Mouse (Mus musculus) limb, embryonic 15.5 days (tissue): ENCODE data around the gene Mvb12b. TPM values are rescaled to one million over a fixed set of nuclear protein-coding genes. Genes with fewer than 3 reads are reported as not detected.

ENCODE experiments used
- ATAC-seq: fragments of 200-750 bp; cut with Nextera tagmentation; 2 replicates; pipeline ENCODE4 v1.8.0; 2017; ENCODE audit warnings: low read depth, moderate TSS enrichment; ENCODE audit not compliant: insufficient number of reproducible peaks, low FRiP score, low TSS enrichment
- H3K27ac ChIP-seq: fragments of 300-500 bp; sonication (generic); 2 replicates; pipeline ENCODE4 v1.5.1; 2015; ENCODE audit warnings: moderate library complexity, mild to moderate bottlenecking, inconsistent platforms
- H3K27me3 ChIP-seq: fragments of 300-500 bp; sonication (generic); 2 replicates; pipeline ENCODE4 v1.6.1; 2015; ENCODE audit warnings: inconsistent platforms
- H3K36me3 ChIP-seq: fragments of 300-500 bp; sonication (generic); 2 replicates; pipeline ENCODE4 v1.6.1; 2015; ENCODE audit warnings: inconsistent platforms
- H3K4me1 ChIP-seq: fragments of 300-500 bp; sonication (generic); 2 replicates; pipeline ENCODE4 v1.6.1; 2015; ENCODE audit warnings: inconsistent platforms
- H3K4me2 ChIP-seq: fragments of 300-500 bp; sonication (generic); 2 replicates; pipeline ENCODE4 v1.6.1; 2015; ENCODE audit warnings: mild to moderate bottlenecking, inconsistent platforms
- H3K4me3 ChIP-seq: fragments of 300-500 bp; sonication (generic); 2 replicates; pipeline ENCODE4 v1.5.1; 2015; ENCODE audit warnings: mild to moderate bottlenecking, inconsistent platforms
- H3K9ac ChIP-seq: fragments of 300-500 bp; sonication (generic); 2 replicates; pipeline ENCODE4 v1.6.1; 2015; ENCODE audit warnings: inconsistent platforms
- H3K9me3 ChIP-seq: fragments of 300-500 bp; sonication (generic); 2 replicates; pipeline ENCODE4 v1.6.1; 2016; ENCODE audit warnings: inconsistent platforms
- WGBS: fragments of 180-500 bp; shearing (Covaris S2); methylation state at CpG from one replicate; pipeline ENCODE4 v1.1.7; 2015; 5-methylcytosine and 5-hydroxymethylcytosine counted together
- polyA plus RNA-seq: library from polyadenylated mRNA; unstranded; fragments of >200 nt; fragmentation: Nextera tagmentation; extraction: Ambion mirVana; gene quantifications from 2 replicates; pipeline ENCODE4 v1.2.1, GENCODE M21; 2015

Gene Mvb12b
- polyA plus RNA-seq, 1 experiment from 2014 or later = 18.2 TPM

DNA sequence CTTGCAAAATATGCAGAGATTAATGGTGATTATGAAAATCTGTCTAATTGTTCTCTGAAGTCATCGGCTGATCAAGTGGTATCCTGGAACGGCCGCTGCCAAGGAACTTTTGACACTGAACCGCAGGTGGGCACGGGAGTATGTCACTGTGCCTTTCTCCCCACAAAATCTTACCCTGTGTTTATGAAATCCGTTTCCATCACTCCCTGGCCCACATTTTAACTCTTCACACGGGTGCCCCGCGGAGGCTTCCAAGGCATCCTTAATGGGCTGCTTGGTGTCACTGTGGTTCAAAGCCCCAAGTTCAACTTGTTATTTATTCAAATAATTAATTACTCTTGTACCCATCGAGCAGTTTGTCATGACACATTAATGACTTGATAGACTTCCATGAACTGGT is 116.4 kb downstream of the Mvb12b start:
- no peak overlapping the region for H3K4me3 ChIP-seq
- H3K27ac ChIP-seq = no peak overlapping the region
- no peaks in the 10 kb centered on the region for H3K36me3 ChIP-seq
- no peak for ATAC-seq
- peaks cover 38% of the 10 kb centered on the region for H3K4me1 ChIP-seq
- no peak overlapping the region for H3K9ac ChIP-seq
- no peaks in the 10 kb centered on the region for H3K27me3 ChIP-seq
- 77% methylated on average over 10 of the region's 10 CpGs for WGBS
- H3K9me3 ChIP-seq = no peaks in the 10 kb centered on the region
- H3K4me2 ChIP-seq = no peak overlapping the region

DNA sequence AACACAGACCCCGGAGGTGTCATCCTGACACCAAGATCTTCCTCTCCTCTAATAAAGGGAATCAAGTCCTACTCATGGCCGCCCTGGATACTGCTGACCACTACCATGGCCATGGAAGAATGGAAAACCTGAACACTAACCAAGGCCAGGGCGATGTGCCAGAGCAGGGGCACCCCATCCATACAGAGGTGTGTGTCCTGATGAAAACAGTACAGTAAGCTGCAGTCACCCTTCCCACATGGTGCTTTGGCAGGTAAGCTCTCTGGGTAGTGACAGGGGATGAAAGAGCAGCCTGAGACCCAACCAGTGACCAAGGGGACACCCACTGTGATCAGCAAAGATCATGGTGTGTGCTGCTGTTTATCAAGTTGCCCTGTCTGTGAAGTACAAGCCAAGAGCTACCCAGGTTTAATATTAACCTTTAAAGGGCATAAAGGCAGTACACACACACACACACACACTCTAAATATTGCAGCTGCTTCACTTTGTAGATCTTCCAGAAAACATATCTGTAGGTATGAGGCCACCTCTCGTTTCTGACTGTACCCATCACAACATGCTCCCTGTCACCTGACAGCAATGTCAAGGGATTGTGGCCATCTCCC is 117.1 kb downstream of the Mvb12b start:
- peaks cover 33% of the 10 kb centered on the region for H3K4me1 ChIP-seq
- H3K36me3 ChIP-seq = no peaks in the 10 kb centered on the region
- ATAC-seq = no peak
- H3K27ac ChIP-seq = no peak overlapping the region
- WGBS = 90% methylated on average over 4 of the region's 4 CpGs
- no peaks in the 10 kb centered on the region for H3K9me3 ChIP-seq
- H3K9ac ChIP-seq = no peak overlapping the region
- H3K4me2 ChIP-seq = no peak overlapping the region
- H3K4me3 ChIP-seq = no peak overlapping the region
- H3K27me3 ChIP-seq = no peaks in the 10 kb centered on the region

DNA sequence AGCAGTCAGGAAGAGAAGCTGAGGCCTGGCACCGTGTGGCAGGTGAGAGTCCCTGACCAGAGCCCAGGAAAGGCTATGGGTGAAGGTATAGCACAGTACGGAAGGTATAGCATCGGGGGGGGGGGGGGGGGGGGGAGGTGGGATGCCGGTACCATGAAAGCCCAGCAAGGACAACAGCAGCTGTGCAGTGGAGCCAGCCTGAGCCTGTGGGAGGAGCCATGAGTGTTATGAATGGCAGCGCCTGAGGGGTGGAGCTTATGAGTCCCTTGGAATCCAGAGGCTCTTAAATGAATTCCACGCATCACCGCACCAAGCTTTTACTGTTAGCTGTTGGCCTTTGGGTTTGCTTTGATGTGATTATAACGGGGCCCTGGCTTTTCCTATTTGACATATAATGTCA is 123.3 kb downstream of the Mvb12b start:
- no peak overlapping the region for H3K4me3 ChIP-seq
- H3K27me3 ChIP-seq = no peaks in the 10 kb centered on the region
- H3K4me1 ChIP-seq = peaks cover 29% of the 10 kb centered on the region
- H3K9ac ChIP-seq = no peak overlapping the region
- no peaks in the 10 kb centered on the region for H3K36me3 ChIP-seq
- H3K27ac ChIP-seq = no peak overlapping the region
- whole genome bisulfite sequencing = 33% methylated on average over 7 of the region's 8 CpGs
- no peak overlapping the region for H3K4me2 ChIP-seq
- no peaks in the 10 kb centered on the region for H3K9me3 ChIP-seq
- ATAC-seq = no peak

DNA sequence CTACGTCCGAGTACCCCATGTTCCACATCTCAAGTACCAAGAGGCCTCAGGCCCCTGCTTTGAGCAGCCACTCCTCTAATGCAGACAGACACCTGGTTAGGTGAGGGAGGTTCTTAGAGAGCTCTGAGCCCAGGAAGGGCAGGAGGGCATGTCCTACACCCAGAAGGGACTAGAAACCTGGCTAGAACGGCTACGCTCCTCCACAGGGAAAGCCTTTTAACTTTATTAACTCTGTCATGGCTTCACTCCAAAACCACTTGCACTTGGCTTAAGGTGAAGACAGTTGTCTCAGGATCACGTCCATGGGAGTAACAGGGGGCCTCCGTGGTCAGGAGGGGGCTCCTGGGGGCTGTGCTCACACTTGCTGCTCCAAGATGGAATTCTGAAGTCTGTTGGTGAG is 125.5 kb downstream of the Mvb12b start:
- no peaks in the 10 kb centered on the region for H3K36me3 ChIP-seq
- WGBS = 25% methylated on average over 6 of the region's 6 CpGs
- no peaks in the 10 kb centered on the region for H3K9me3 ChIP-seq
- H3K27me3 ChIP-seq = no peaks in the 10 kb centered on the region
- peak overlapping the region; percentile 34; the same call in 1 of the 2 replicates for H3K27ac ChIP-seq
- peaks cover 29% of the 10 kb centered on the region for H3K4me1 ChIP-seq
- 0 out of 2 replicates have a peak overlapping the region, but pooled peaks have one; percentile 2 for H3K9ac ChIP-seq
- no peak overlapping the region for H3K4me3 ChIP-seq
- H3K4me2 ChIP-seq = no peak overlapping the region
- no peak for ATAC-seq

DNA sequence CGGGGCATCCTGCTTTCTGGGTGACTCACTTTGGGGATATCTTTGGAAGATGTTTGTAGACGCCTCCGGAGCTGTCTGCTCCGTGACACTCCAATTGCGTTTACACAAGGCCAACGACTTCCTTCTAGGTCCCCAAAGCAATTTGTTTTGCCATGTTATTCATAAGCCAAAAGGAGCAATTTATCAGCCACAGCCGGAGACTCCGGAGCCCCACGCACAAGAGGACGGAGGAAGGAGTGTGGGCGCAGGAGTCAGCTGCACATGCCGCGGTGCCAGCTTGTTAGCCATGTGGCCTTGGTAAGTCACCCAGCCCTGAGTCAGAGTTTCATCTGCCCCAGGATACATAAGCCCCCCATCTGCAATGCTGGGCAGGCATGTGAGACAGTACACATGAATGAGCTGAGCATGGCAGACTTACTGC is 127.2 kb downstream of the Mvb12b start:
- no peaks in the 10 kb centered on the region for H3K36me3 ChIP-seq
- no peak for ATAC-seq
- no peaks in the 10 kb centered on the region for H3K9me3 ChIP-seq
- H3K4me3 ChIP-seq = no peak overlapping the region
- WGBS = 74% methylated on average over 13 of the region's 13 CpGs
- no peak overlapping the region for H3K4me2 ChIP-seq
- H3K27me3 ChIP-seq = no peaks in the 10 kb centered on the region
- H3K4me1 ChIP-seq = peaks cover 38% of the 10 kb centered on the region
- no peak overlapping the region for H3K9ac ChIP-seq
- no peak overlapping the region for H3K27ac ChIP-seq

DNA sequence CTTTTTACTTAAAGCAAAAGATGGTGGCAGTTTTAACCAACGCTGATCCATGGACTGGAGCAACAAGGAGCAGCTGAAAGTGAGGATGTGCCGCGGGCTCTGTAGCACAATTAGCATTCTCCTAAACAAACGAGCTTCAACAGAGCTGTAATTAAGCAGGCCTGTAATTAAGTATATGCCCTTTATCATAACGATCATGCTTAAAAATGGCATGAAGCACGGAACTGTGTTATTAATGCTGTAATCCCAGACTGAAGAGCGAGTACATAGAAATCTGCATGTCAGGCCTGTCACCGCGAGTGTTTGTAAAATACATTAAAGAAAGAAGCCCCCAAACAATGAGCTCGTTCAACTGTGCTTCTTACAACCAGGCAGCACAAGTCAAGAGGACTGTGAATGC is 128.3 kb downstream of the Mvb12b start:
- Histone ChIP-seq H3K4me1 (peaks cover 49% of the 10 kb centered on the region), H3K4me3 (no peak overlapping the region), H3K9ac (no peak overlapping the region), H3K27ac (no peak overlapping the region), H3K27me3 (no peaks in the 10 kb centered on the region), H3K36me3 (no peaks in the 10 kb centered on the region), H3K9me3 (no peaks in the 10 kb centered on the region), H3K4me2 (no peak overlapping the region)
- WGBS = 55% methylated on average over 10 of the region's 10 CpGs
- ATAC-seq = no peak

DNA sequence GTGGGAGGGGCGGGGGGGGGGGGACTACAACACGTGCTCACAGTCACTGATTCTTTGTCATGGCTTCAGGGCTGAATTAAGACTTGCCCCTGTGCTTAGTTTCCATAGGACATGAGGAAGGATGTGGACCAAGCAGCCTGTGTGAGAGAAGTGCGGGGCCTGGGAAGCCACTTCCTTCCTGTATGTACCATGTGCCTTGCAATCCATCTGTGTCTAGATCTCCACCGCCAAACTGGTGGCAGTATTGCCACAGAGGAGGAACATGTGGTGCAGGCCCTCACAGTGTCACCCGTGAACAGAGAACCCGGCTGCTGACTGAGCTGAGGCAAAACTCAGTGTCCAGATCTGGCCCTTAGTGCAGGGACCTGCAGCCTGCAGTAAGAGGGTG is 132.1 kb downstream of the Mvb12b start:
- 39% methylated on average over 6 of the region's 6 CpGs for WGBS
- Histone ChIP-seq H3K4me3 (no peak overlapping the region), H3K9me3 (no peaks in the 10 kb centered on the region), H3K4me2 (no peak overlapping the region), H3K27me3 (peaks cover 3% of the 10 kb centered on the region; the same call in 1 of the 2 replicates), H3K9ac (no peak overlapping the region), H3K27ac (peak overlapping the region; percentile 90), H3K36me3 (peaks cover 5% of the 10 kb centered on the region; the same call in 1 of the 2 replicates), H3K4me1 (peaks cover 55% of the 10 kb centered on the region)
- no peak for ATAC-seq

DNA sequence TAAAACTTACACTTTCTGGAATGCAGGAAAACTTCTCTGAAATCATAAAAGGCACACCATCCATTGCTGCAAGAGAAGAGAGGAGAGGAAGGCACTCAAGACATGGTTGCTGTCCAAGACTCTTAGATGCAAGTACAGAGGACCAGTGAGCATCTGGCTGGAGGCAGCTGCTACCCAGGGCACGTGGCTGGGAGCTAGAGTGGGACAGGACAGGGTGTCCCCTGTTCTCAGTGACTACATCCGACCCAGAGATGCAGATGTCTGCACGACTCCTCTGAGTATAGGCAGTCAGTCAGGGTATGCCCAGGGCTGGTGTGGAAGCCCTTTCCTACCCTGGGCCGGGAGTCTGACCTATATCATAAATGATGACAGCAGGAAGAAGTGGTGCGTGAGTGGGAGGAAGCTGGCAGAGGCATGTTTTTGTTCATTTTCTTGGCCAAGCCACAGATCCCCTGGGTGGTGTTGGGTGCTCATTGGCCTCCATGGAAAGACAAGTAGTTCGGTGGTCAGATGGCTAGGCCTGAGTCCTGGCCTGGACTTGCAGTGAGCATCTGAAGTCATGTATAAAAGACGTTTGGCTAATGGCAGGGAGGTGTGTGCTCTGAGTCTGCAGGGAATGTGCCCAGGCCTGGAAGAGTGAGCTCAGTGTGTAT is 132.6 kb downstream of the Mvb12b start:
- no peak for ATAC-seq
- peaks cover 5% of the 10 kb centered on the region; the same call in 1 of the 2 replicates for H3K36me3 ChIP-seq
- WGBS = 43% methylated on average over 7 of the region's 7 CpGs
- no peaks in the 10 kb centered on the region for H3K9me3 ChIP-seq
- no peak overlapping the region for H3K4me2 ChIP-seq
- peaks cover 3% of the 10 kb centered on the region; the same call in 1 of the 2 replicates for H3K27me3 ChIP-seq
- peak overlapping the region; percentile 90 for H3K27ac ChIP-seq
- peaks cover 50% of the 10 kb centered on the region for H3K4me1 ChIP-seq
- no peak overlapping the region for H3K9ac ChIP-seq
- H3K4me3 ChIP-seq = no peak overlapping the region

DNA sequence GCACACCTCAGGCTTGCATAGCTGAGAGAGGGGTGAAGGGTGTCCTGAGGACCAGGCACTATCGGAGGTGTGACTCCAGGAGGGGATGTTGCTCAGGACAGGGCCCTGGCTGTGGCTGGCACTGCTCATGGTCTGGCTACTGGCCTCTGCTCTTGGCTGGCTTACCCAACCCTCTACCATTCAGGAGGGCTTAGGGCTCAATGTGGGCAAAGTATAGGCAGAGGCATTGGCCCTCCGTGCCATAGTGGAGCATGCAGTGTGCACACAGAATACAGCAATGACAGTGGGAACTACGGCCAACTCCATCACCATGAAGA is 133.5 kb downstream of the Mvb12b start:
- H3K27me3 ChIP-seq = peaks cover 3% of the 10 kb centered on the region; the same call in 1 of the 2 replicates
- peak overlapping the region; percentile 90 for H3K27ac ChIP-seq
- H3K36me3 ChIP-seq = peaks cover 11% of the 10 kb centered on the region
- no peaks in the 10 kb centered on the region for H3K9me3 ChIP-seq
- H3K4me1 ChIP-seq = peaks cover 46% of the 10 kb centered on the region
- no peak overlapping the region for H3K9ac ChIP-seq
- peak overlapping the region; percentile 10; the same call in 1 of the 2 replicates for H3K4me2 ChIP-seq
- ATAC-seq = no peak
- no peak overlapping the region for H3K4me3 ChIP-seq
- 45% methylated on average over 3 of the region's 3 CpGs for WGBS

DNA sequence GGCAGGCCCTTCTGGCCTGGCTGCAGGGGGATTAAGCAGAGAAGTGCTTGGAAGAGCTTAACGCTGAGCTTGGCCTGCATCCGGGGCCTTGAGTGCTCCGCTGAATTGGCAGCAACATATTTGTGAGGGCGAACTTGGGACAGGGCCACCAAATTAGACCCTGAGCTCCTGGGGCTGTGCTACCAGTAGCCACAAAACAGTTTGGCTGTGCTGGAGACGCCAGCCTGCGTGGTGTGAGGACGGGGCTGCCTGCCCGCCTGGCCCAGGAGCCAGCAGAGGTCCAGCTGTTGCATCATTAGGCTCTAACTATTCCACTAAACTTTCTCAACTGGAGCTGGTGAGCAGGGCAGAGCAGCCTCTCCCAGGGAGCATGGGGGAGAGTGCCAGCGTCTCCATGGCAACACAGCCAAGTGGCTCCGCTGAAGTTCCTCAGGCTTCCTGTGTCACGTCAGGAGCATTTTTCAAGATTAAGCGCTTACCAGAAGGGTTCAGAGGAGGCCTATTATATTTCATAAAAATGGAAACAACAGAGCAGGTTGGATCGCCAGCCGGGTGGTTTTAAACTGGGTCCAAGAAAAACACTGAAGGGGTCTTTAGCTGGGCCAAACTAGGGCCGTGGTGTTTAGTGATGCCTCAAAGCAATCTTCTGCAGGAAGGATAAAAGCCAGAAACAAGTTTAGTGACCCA is 134.0 kb downstream of the Mvb12b start:
- Histone ChIP-seq H3K9ac (no peak overlapping the region), H3K4me3 (no peak overlapping the region)

DNA sequence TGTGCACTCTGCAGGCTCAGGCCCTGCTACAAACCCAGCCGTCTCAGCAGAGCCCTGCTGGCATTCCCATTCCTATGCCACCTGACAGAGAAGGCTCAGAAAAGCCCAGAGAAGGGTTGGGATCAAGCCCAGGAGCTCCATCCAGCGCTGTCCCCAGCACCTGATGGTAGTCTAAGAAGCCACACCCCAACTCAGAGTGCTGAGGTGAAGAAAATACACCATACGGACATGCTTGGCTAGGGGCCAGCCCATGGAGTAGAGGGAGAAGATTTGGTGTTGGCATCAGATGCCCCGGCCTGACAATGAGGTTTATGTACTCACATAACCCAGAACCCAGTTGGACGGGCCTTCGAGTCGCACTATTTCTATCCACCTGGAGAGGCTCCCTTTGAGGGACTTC is 137.1 kb downstream of the Mvb12b start:
- Histone ChIP-seq H3K9ac (no peak overlapping the region), H3K4me3 (no peak overlapping the region), H3K4me2 (no peak overlapping the region), H3K27ac (no peak overlapping the region), H3K9me3 (no peaks in the 10 kb centered on the region), H3K27me3 (peaks cover 3% of the 10 kb centered on the region; the same call in 1 of the 2 replicates), H3K4me1 (peaks cover 50% of the 10 kb centered on the region), H3K36me3 (peaks cover 20% of the 10 kb centered on the region)
- no peak for ATAC-seq
- 85% methylated on average over 7 of the region's 7 CpGs for WGBS

More for the DNA sequence above, 134.0 kb downstream of the Mvb12b start:
- Histone ChIP-seq H3K27ac (peak overlapping the region; percentile 90), H3K27me3 (peaks cover 3% of the 10 kb centered on the region; the same call in 1 of the 2 replicates), H3K4me1 (peaks cover 46% of the 10 kb centered on the region), H3K9me3 (no peaks in the 10 kb centered on the region), H3K36me3 (peaks cover 16% of the 10 kb centered on the region), H3K4me2 (peak overlapping the region; percentile 10; the same call in 1 of the 2 replicates)
- ATAC-seq = peak; percentile 82
- 14% methylated on average over 15 of the region's 15 CpGs for WGBS

DNA sequence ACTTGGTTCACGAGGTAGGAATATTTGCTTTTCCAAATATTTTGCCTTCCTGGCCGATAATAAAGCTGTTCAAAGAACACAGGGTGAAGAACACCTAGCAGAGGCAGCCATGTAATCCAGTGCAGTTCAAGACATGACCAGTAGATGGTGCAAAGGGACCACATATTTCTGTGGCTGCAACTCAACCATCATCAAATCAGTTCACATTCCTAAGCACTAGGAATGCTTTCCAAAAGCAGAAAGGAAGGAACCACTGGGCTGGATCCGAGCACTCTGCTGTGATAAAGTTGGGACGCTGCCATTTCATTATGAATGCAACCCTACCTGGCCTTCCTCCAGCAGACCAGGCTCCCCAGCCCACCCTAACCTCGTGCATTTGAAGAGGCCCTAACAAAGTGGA is 141.3 kb downstream of the Mvb12b start:
- ATAC-seq = peak; percentile 59
- Histone ChIP-seq H3K36me3 (peaks cover 26% of the 10 kb centered on the region), H3K9ac (no peak overlapping the region), H3K9me3 (no peaks in the 10 kb centered on the region), H3K4me2 (no peak overlapping the region), H3K4me1 (peaks cover 21% of the 10 kb centered on the region), H3K27me3 (no peaks in the 10 kb centered on the region), H3K4me3 (no peak overlapping the region), H3K27ac (no peak overlapping the region; the same call in 1 of the 2 replicates)
- WGBS = 2% methylated on average over 5 of the region's 5 CpGs
